Mouse (Mus musculus): Measurements from ENCODE around the gene Coq3. TPM values are rescaled to one million over a fixed set of nuclear protein-coding genes. Genes with fewer than 3 reads are reported as not detected.
A peak's percentile ranks its signal among the peaks of the same experiment; 100 is the strongest.

The Coq3 gene
- 11.1 and 15.5 TPM in 2 replicates for total RNA-seq (2017)

DNA sequence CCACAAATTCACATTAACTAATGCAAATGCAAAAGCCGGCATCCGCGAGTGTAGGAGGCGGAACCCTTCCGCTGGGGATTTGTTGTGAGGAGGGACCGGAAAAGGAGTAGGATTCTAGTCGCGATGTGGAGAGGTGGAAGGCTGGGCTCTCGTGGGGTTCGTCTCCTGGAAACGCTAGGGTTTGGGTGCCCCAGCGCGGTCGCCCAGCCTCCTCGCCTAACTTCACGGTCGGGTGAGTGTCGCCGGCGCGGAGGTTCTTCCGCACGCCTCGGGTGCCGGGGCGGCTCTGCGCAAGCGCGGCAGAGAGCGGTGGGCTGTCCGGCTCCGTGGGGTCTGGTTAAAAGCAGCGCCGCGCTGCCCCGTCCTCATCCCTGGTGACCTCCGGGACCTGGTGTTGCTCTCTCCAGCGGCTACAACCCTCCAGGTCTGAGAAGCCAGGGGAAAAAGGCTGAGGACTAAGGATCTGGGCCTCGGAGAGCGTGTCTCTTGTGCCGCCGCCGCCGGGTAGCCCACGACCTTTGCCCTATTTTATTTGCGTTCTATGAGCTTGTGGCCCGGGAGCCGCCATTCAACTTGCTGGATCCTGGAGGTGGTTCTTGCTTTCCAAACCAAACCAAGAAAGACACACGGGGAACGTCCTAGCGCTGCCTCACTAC lies at the start of gene Coq3:
Coq3 (plus strand) TSS at position 109 of the 656 bp plus-strand sequence.
- ATAC-seq (replicated peaks; ENCODE audit: low read depth, poor library complexity, severe bottlenecking): peak; percentile 94

GRCm38 (mm10) chr4:21832844-21833243 lies 46.6 kb upstream of the Coq3 start:
- ATAC-seq (replicated peaks; ENCODE audit: low read depth, poor library complexity, severe bottlenecking): 0 out of 2 replicates have a peak, but pooled peaks have one; percentile 29

DNA sequence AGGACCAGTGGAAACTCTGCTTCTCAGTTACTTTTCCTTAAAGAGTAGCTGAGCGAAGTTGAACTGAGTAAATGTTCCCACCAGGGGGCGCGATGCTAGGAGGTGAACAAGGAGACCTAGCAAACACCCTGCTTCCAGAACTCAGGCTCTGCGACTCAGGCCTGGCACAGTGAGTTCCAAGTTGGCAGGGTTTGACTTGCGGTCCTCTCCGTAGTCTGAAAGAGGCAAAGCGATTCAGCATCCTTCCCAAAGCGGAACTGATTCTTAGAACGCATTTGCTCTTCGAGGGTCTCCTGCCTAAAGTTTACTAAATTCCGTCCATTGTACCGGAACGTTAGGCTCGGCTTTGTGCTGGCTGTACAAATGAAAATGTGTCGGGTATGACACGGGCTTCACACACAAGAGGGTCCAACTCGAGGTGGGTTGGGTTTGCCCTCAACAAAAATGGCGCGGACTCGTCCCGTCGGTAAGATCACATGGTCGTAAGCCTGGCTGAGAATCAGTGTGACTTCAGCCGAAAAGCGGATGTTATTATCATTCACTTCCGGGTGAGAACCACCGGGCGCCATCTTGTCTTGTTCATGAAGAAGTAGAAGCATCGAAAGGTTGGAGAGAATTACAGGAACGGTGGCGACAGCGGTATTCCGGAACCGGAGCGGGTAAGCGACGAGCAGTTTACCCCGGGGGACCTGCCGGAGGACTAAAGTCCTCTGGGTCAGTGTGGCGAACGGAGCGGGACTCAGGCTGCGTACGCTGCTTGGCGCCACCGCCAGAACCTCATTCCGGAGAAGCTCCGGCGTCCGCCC lies 31.8 kb upstream of the Coq3 start, which contains the start of gene Pnisr:
Pnisr (plus strand) TSS at position 103 of the 806 bp plus-strand sequence.
- peak; percentile 91 for ATAC-seq (replicated peaks; ENCODE audit: low read depth, poor library complexity, severe bottlenecking)

DNA sequence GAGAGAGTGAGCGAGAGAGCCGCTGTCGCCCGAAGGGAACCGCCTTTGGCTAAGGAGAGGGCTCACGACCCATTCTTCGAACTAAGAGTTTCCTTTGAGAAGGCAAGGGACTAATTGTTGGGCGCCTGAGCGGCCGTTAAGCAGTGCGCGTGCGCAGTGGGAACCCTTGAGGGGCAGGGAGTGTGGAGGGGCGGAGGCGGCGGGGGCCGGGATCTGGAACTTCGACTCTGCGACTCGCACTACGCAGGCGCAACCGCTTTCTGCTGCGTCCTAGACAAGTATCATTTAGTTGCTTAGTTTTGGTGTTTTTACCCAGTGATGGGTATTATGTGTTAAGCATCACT lies 31.2 kb upstream of the Coq3 start:
- peak; percentile 70 for ATAC-seq (replicated peaks; ENCODE audit: low read depth, poor library complexity, severe bottlenecking)

DNA sequence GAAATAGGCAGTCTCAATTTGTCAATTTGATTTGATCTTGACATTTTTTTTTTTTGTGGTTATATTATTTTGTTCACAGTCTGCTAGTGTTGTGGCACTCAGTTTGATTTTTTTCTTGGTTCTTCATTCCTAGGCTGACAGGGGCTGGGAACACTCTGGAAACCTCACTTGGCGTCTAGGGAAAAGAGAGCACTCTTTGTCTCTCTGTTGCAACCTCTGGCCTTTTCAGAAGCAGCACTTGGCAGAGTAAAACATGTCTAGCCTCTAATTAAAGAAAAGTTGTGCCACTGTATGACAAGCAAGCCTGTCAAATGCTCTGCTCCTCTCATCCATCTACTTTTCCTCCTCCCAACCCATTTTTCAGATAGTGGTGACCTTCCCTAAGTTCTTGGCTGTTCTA lies 22.0 kb upstream of the Coq3 start:
- ATAC-seq (replicated peaks; ENCODE audit: low read depth, poor library complexity, severe bottlenecking): no peak

DNA sequence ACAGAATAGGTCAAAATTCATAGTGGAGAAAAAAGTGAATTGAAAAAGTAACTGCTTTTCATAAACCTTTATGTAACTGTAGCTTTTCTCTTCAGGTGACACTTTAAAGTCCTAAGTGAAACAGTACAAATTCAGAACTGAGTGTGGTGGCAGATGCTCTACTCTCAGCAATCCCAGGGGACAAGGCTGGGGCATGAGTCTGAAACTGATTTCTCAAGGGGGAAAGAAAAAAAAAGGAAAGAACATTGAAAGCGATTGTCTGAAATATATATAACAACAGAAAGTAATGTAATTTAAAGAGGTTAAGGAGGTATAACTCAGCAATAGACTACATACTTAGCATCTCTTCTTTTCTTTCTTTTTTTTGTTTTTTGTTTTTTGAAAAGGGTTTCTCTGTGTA lies 14.2 kb upstream of the Coq3 start:
- no peak for ATAC-seq (replicated peaks; ENCODE audit: low read depth, poor library complexity, severe bottlenecking)

- no peak for ATAC-seq (replicated peaks; ENCODE audit: low read depth, poor library complexity, severe bottlenecking)
These were observed 697 bp upstream of the Coq3 start for GRCm38 (mm10) chr4:21878776-21879175.

DNA sequence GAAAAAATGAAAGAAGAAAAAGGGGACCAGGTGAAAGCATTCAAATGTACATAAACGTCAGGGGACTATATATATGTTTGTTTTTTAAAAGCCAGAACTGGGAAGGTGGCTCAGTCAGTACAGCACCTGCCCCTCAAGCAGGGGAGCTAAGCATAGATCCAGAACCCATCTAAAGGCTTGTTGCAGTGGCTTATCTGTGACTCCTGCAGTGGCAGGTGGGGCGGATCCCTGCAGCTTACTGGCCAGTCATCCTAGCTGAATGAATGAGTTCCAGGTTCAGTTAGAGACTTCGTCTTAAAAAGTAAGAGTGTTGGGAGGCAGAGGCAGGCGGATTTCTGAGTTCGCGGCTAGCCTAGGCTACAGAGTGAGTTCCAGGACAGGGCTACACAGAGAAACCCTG lies 3.3 kb downstream of the Coq3 start:
- ATAC-seq (replicated peaks; ENCODE audit: low read depth, poor library complexity, severe bottlenecking): no peak

GRCm38 (mm10) chr4:21885831-21886230 lies 6.4 kb downstream of the Coq3 start:
- no peak for ATAC-seq (replicated peaks; ENCODE audit: low read depth, poor library complexity, severe bottlenecking)

DNA sequence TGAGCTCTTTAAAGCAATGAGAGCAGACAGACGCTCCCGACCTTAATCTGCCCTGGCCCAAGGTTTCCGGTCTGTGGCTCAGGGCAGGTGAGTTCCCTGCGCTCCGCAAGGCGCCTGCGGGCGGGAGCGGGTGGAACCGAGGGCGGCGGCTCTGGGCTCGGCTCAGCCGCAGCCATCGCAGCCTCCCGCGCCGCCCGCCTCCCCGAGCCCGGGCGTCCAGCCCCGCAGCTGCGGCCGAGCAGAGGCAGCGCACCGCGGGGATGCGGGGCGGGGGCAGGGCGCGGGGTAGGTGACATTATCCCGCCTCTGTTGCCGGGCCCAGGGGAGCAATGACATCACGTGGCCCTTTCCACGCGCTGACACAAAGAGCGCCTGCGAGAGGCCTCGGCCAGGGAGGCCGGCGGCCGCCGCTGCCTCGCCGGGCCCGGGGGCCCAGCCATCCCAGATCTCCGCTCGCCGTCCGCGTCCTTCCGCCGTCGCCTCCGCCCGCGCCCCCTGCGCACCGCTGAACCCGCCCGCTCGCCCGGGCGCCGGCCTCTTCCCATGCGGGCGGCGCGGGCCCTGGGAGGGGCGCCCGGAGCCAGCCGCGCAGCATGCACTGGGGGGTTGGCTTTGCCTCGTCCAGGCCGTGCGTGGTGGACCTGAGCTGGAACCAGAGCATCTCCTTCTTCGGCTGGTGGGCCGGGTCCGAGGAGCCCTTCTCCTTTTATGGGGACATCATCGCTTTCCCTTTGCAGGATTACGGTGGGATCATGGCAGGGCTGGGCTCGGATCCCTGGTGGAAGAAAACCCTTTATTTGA lies 51.7 kb downstream of the Coq3 start, which contains the start of gene Faxc:
Faxc (plus strand) TSS at position 359 of the 801 bp plus-strand sequence.
- peak; percentile 51; the same call in 1 of the 2 replicates for ATAC-seq (replicated peaks; ENCODE audit: low read depth, poor library complexity, severe bottlenecking)

DNA sequence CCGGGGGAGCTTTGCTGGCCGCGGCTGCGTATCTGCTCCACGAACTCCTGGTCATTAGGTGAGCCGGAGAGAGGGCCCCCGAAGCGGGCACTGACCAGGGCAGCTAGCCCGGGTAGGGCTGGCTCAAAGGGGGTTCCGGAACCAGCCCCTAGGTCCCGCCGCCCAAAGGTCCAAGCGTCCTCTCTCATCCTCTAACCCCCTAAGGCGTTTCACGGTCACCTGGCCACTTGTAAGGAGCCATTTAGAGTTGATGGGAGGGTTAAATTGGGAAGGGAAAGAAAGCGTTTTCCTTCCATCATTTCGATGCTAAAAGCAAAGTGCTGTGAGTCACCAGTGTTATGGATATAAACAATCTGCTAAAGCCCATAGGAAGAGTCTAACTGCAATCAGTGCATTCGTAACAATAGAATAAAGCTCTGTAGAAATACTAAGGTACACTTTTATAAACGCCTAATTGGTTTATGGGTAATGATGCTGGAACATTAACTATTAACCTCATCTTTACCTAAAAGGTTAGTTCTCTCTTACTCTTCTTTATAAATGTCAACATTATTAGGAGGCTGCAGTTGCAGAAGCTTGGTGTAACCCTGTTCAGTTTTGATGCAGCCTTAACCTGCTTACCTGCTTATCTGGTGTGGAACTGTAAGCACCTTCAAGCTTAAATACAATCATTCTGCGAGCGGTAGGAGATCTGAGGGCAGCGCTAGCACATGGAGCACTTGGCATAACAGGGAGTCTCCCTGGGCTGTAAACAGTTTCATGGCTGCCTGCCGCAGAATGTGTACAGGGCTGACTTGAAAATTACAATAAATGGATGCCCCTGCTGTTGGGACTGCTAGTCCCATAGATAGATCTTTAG lies 52.5 kb downstream of the Coq3 start:
- ATAC-seq (replicated peaks; ENCODE audit: low read depth, poor library complexity, severe bottlenecking): no peak

- no peak for ATAC-seq (replicated peaks; ENCODE audit: low read depth, poor library complexity, severe bottlenecking)
These were observed 55.9 kb downstream of the Coq3 start for GRCm38 (mm10) chr4:21935378-21935777.

GRCm38 (mm10) chr4:21936424-21936823 lies 57.0 kb downstream of the Coq3 start:
- ATAC-seq (replicated peaks; ENCODE audit: low read depth, poor library complexity, severe bottlenecking): no peak

- no peak for ATAC-seq (replicated peaks; ENCODE audit: low read depth, poor library complexity, severe bottlenecking)
These were observed 58.4 kb downstream of the Coq3 start for GRCm38 (mm10) chr4:21937890-21938289.

DNA sequence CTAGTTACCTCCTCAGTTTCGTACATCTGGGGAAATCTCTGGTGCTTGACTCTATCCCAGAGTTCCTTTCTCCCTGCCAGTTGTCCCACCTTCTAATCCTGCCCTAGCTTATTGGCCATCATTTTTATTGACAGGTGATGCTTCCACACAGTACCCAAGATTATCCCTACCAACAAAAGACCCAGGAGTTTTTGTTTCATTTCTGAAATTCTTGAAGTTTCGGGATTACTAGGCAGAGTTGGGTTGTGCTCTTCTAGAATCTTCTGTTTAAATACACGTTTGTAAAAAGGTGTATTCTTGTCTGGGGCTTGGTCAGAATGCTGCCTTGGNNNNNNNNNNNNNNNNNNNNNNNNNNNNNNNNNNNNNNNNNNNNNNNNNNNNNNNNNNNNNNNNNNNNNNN lies 65.2 kb downstream of the Coq3 start:
- no peak for ATAC-seq (replicated peaks; ENCODE audit: low read depth, poor library complexity, severe bottlenecking)

GRCm38 (mm10) chr4:21951444-21951843 lies 72.0 kb downstream of the Coq3 start:
- ATAC-seq (replicated peaks; ENCODE audit: low read depth, poor library complexity, severe bottlenecking): 0 out of 2 replicates have a peak, but pooled peaks have one; percentile 42

- ATAC-seq (replicated peaks; ENCODE audit: low read depth, poor library complexity, severe bottlenecking): no peak
These were observed 72.8 kb downstream of the Coq3 start for GRCm38 (mm10) chr4:21952255-21952654.

GRCm38 (mm10) chr4:21957570-21958321 lies 78.3 kb downstream of the Coq3 start:
- peak; percentile 96 for ATAC-seq (replicated peaks; ENCODE audit: low read depth, poor library complexity, severe bottlenecking)
